Mouse (Mus musculus) c-Kit-positive CD71-positive TER-119-negative erythroid progenitor cells, embryonic 14.5 days (primary cell): ENCODE measurements around the gene Cdc14b.

ENCODE experiments used
- DNase-seq: peaks from one replicate; pipeline ENCODE4 v3.0.0-alpha.2; 2013; ENCODE audit warnings: low read depth

Gene Cdc14b

GRCm38 (mm10) chr13:64178000-64178399, 97.1 kb downstream of the Cdc14b start:
- DNase-seq = no peak

- DNase-seq = no peak
Measured at GRCm38 (mm10) chr13:64169746-64170145, 105.3 kb downstream of the Cdc14b start.

GRCm38 (mm10) chr13:64163147-64163715, 111.9 kb downstream of the Cdc14b start:
- DNase-seq = no peak

- no peak for DNase-seq
Measured at GRCm38 (mm10) chr13:64162626-64163025, 112.5 kb downstream of the Cdc14b start.

GRCm38 (mm10) chr13:64161916-64162611, 113.0 kb downstream of the Cdc14b start:
- DNase-seq = no peak

- peak; percentile 97 for DNase-seq
Measured at GRCm38 (mm10) chr13:64161548-64161915, 113.6 kb downstream of the Cdc14b start, which contains the start of gene Habp4. Gene Habp4, plus strand, starts transcription at chr13:64161824.

GRCm38 (mm10) chr13:64156966-64157365, 118.1 kb downstream of the Cdc14b start:
- DNase-seq = no peak

- no peak for DNase-seq
Measured at GRCm38 (mm10) chr13:64155171-64155571, 119.9 kb downstream of the Cdc14b start.

- DNase-seq = no peak
Measured at GRCm38 (mm10) chr13:64154651-64155050, 120.4 kb downstream of the Cdc14b start.

GRCm38 (mm10) chr13:64153751-64154267, 121.3 kb downstream of the Cdc14b start:
- no peak for DNase-seq

- peak; percentile 96 for DNase-seq
Measured at GRCm38 (mm10) chr13:64153083-64153682, 121.9 kb downstream of the Cdc14b start, which contains the start of gene Zfp367. Gene Zfp367, minus strand, starts transcription at chr13:64153202.

- DNase-seq = no peak
Measured at GRCm38 (mm10) chr13:64152671-64153082, 122.4 kb downstream of the Cdc14b start.

- DNase-seq = peak; percentile 73
Measured at GRCm38 (mm10) chr13:64152241-64152669, 122.8 kb downstream of the Cdc14b start.

GRCm38 (mm10) chr13:64150121-64150520, 125.0 kb downstream of the Cdc14b start:
- DNase-seq = no peak
